ENCODE assay signal across 8 mouse cellular contexts in genomic region chr17:44776738-44777270, GRCm38 (mm10). TPM values are rescaled to one million over a fixed set of nuclear protein-coding genes. Genes with fewer than 3 reads are reported as not detected.
DNase-seq lines count a peak whose midpoint lies in the region; ATAC-seq lines count a peak whose summit lies in the region.

Gene Supt3, plus strand, starts transcription at chr17:44777152.

- intact Hi-C loops in left cerebral cortex, postnatal 10 days (cut with DNase I): no loop called here

- peak; percentile 82 for ATAC-seq in inflammation-experienced regulatory T-cells, adult 6 months
- peak; percentile 85 for ATAC-seq in megakaryocyte-erythroid progenitor cell, adult 5-6 weeks (replicated peaks; ENCODE audit: low FRiP score, low TSS enrichment, poor library complexity, severe bottlenecking)

- peak; percentile 95 for DNase-seq in adipocyte (ENCODE audit: low spot score)
- DNase-seq in embryo, embryonic 10 days (ENCODE audit: low spot score): peak; percentile 95
- DNase-seq in gastrocnemius, postnatal 10 days: peak; percentile 99
- peak; percentile 95 to 98 for DNase-seq in left cerebral cortex, postnatal 10 days (ENCODE audit: extremely low spot score in 1 of 2, low spot score in 2 of 2)
- DNase-seq in right cerebral cortex, postnatal 25 days: peak; percentile 98
- peak; percentile 96 to 97 for DNase-seq in urinary bladder, postnatal 4 days (ENCODE audit: low spot score in 2 of 2)

RNA-seq across cellular contexts. Expression of gene Supt3, which starts in this region (rescaled TPM):
- 10 to 100 TPM in 1 of 2 experiments, 1 to 10 TPM in 1; 9.3 to 12.7 TPM for total RNA-seq in gastrocnemius, postnatal 10 days (2021)
- polyA plus RNA-seq in inflammation-experienced regulatory T-cells, adult 6 months (2017; shearing (Covaris generic)): 10 to 100 TPM; 15.4 to 27.4 (median 18.5) TPM
- total RNA-seq in left cerebral cortex, postnatal 10 days (2021): 10 to 100 TPM; 16.1 to 16.3 TPM
- 14.7 and 21.5 TPM in 2 replicates for total RNA-seq in megakaryocyte-erythroid progenitor cell, adult 5-6 weeks (2014; fragmentation: Nextera tagmentation)
- 6.6 and 11.8 TPM in 2 replicates for total RNA-seq in megakaryocyte-erythroid progenitor cell, adult 5-6 weeks (2017)

Comparison
In these comparisons a context has a peak if more than half of its experiments do, and no peak if none do; other contexts are left out.
1. Peak in every context shown above with its lines: DNase-seq and ATAC-seq.